Mouse (Mus musculus): Measurements from ENCODE around the gene Wdr91. TPM values are rescaled to one million over a fixed set of nuclear protein-coding genes. Genes with fewer than 3 reads are reported as not detected.
A peak's percentile ranks its signal among the peaks of the same experiment; 100 is the strongest.

Wdr91 gene
- total and polyA plus RNA-seq, 2 experiments from 2014 or later = 19.1 to 52.6 TPM

- no peak overlapping the region for H3K4me2 ChIP-seq (ENCODE audit: low read depth, low read length, poor library complexity, severe bottlenecking)
- H3K4me3 ChIP-seq (ENCODE audit: low read depth, low read length) = no peak overlapping the region
- TF ChIP-seq CTCF (IDR thresholded peaks at IDR 0.05) = no peak
- WGBS = 87% methylated on average over 13 of the region's 13 CpGs
- no peak overlapping the region for H3K27ac ChIP-seq (ENCODE audit: low read depth, low read length)
- no peaks in the 10 kb centered on the region for H3K27me3 ChIP-seq (ENCODE audit: insufficient read depth, low read length)
- DNase-seq (ENCODE audit: low spot score) (no peak), ATAC-seq (ENCODE audit: low FRiP score) (no peak)
- no peak overlapping the region for H3K9ac ChIP-seq (replicated peaks; ENCODE audit: low read length, poor library complexity, severe bottlenecking)
- peaks cover 7% of the 10 kb centered on the region; the same call in 1 of the 2 replicates for H3K4me1 ChIP-seq (ENCODE audit: insufficient read depth, low read length)
- no peaks in the 10 kb centered on the region for H3K9me3 ChIP-seq (ENCODE audit: low read length)
- no peaks in the 10 kb centered on the region for H3K36me3 ChIP-seq (ENCODE audit: insufficient read depth, low read length)
These were observed 2.8 kb upstream of the Wdr91 start for GRCm38 (mm10) chr6:34913341-34914040.

GRCm38 (mm10) chr6:34909631-34910345 is 888 bp downstream of the Wdr91 start:
- no peak for ATAC-seq (ENCODE audit: low FRiP score)
- no peak for TF ChIP-seq CTCF (IDR thresholded peaks at IDR 0.05)

GRCm38 (mm10) chr6:34907696-34908260 is 2.9 kb downstream of the Wdr91 start:
- WGBS = 91% methylated on average over 18 of the region's 18 CpGs
- no peaks in the 10 kb centered on the region for H3K9me3 ChIP-seq (ENCODE audit: low read length)
- no peak overlapping the region for H3K9ac ChIP-seq (replicated peaks; ENCODE audit: low read length, poor library complexity, severe bottlenecking)
- H3K4me3 ChIP-seq (ENCODE audit: low read depth, low read length) = no peak overlapping the region
- no peak overlapping the region for H3K4me2 ChIP-seq (ENCODE audit: low read depth, low read length, poor library complexity, severe bottlenecking)
- DNase-seq (ENCODE audit: low spot score) (no peak), ATAC-seq (ENCODE audit: low FRiP score) (no peak)
- H3K4me1 ChIP-seq (ENCODE audit: insufficient read depth, low read length) = peaks cover 7% of the 10 kb centered on the region; the same call in 1 of the 2 replicates
- no peak overlapping the region for H3K27ac ChIP-seq (ENCODE audit: low read depth, low read length)
- H3K27me3 ChIP-seq (ENCODE audit: insufficient read depth, low read length) = no peaks in the 10 kb centered on the region
- no peak for TF ChIP-seq CTCF (IDR thresholded peaks at IDR 0.05)
- peaks cover 42% of the 10 kb centered on the region for H3K36me3 ChIP-seq (ENCODE audit: insufficient read depth, low read length)

More at GRCm38 (mm10) chr6:34909631-34910345, 888 bp downstream of the Wdr91 start:
- Histone ChIP-seq H3K4me1 (ENCODE audit: insufficient read depth, low read length) (peaks cover 7% of the 10 kb centered on the region; the same call in 1 of the 2 replicates), H3K36me3 (ENCODE audit: insufficient read depth, low read length) (peaks cover 31% of the 10 kb centered on the region), H3K4me2 (ENCODE audit: low read depth, low read length, poor library complexity, severe bottlenecking) (peak overlapping the region; percentile 61), H3K9me3 (ENCODE audit: low read length) (no peaks in the 10 kb centered on the region), H3K4me3 (ENCODE audit: low read depth, low read length) (peak overlapping the region; percentile 77), H3K27ac (ENCODE audit: low read depth, low read length) (peak overlapping the region; percentile 85), H3K27me3 (ENCODE audit: insufficient read depth, low read length) (no peaks in the 10 kb centered on the region), H3K9ac (replicated peaks; ENCODE audit: low read length, poor library complexity, severe bottlenecking) (peak overlapping the region; percentile 77)
- 43% methylated on average over 8 of the region's 8 CpGs for WGBS
- no peak for DNase-seq (ENCODE audit: low spot score)

GRCm38 (mm10) chr6:34907121-34907614 is 3.5 kb downstream of the Wdr91 start:
- ATAC-seq (ENCODE audit: low FRiP score) (no peak), DNase-seq (ENCODE audit: low spot score) (no peak)
- H3K36me3 ChIP-seq (ENCODE audit: insufficient read depth, low read length) = peaks cover 48% of the 10 kb centered on the region
- no peak overlapping the region for H3K9ac ChIP-seq (replicated peaks; ENCODE audit: low read length, poor library complexity, severe bottlenecking)
- peaks cover 7% of the 10 kb centered on the region; the same call in 1 of the 2 replicates for H3K4me1 ChIP-seq (ENCODE audit: insufficient read depth, low read length)
- no peak overlapping the region for H3K27ac ChIP-seq (ENCODE audit: low read depth, low read length)
- H3K9me3 ChIP-seq (ENCODE audit: low read length) = no peaks in the 10 kb centered on the region
- H3K27me3 ChIP-seq (ENCODE audit: insufficient read depth, low read length) = no peaks in the 10 kb centered on the region
- TF ChIP-seq CTCF (IDR thresholded peaks at IDR 0.05) = no peak
- H3K4me3 ChIP-seq (ENCODE audit: low read depth, low read length) = no peak overlapping the region
- WGBS = 83% methylated on average over 2 of the region's 2 CpGs
- H3K4me2 ChIP-seq (ENCODE audit: low read depth, low read length, poor library complexity, severe bottlenecking) = no peak overlapping the region

GRCm38 (mm10) chr6:34906661-34907060 is 4.0 kb downstream of the Wdr91 start:
- peak; percentile 19 for DNase-seq (ENCODE audit: low spot score)
- Histone ChIP-seq H3K27ac (ENCODE audit: low read depth, low read length) (no peak overlapping the region), H3K9ac (replicated peaks; ENCODE audit: low read length, poor library complexity, severe bottlenecking) (no peak overlapping the region), H3K27me3 (ENCODE audit: insufficient read depth, low read length) (no peaks in the 10 kb centered on the region), H3K36me3 (ENCODE audit: insufficient read depth, low read length) (peaks cover 53% of the 10 kb centered on the region), H3K4me3 (ENCODE audit: low read depth, low read length) (no peak overlapping the region), H3K4me1 (ENCODE audit: insufficient read depth, low read length) (peaks cover 7% of the 10 kb centered on the region; the same call in 1 of the 2 replicates), H3K9me3 (ENCODE audit: low read length) (no peaks in the 10 kb centered on the region), H3K4me2 (ENCODE audit: low read depth, low read length, poor library complexity, severe bottlenecking) (no peak overlapping the region)
- TF ChIP-seq CTCF (IDR thresholded peaks at IDR 0.05) = no peak
- 87% methylated on average over 4 of the region's 4 CpGs for WGBS
- ATAC-seq (ENCODE audit: low FRiP score) = no peak
